Mouse (Mus musculus) intestine, embryonic 16.5 days (tissue): Measurements from ENCODE around the gene Triap1. TPM values are rescaled to one million over a fixed set of nuclear protein-coding genes. Genes with fewer than 3 reads are reported as not detected.
"Not testable (repeated sequence)": the region's sequence is repeated elsewhere in the genome, so short reads cannot be mapped to it uniquely, and the experiment has no call there.

ENCODE experiments used
- ATAC-seq: fragments of 200-750 bp; cut with Nextera tagmentation; 2 replicates; pipeline ENCODE4 v1.8.0; 2017; ENCODE audit warnings: moderate TSS enrichment, moderate library complexity
- H3K27ac ChIP-seq: fragments of 300-500 bp; sonication (generic); 2 replicates; pipeline ENCODE4 v1.5.1; 2014; ENCODE audit warnings: mild to moderate bottlenecking, low read length
- H3K27me3 ChIP-seq: fragments of 300-500 bp; sonication (generic); replicated peaks from 2 replicates; pipeline ENCODE4 v1.6.1; 2014; ENCODE audit warnings: low read length, control low read depth, mixed read lengths; ENCODE audit not compliant: control insufficient read depth, insufficient read depth
- H3K36me3 ChIP-seq: fragments of 300-500 bp; sonication (generic); 2 replicates; pipeline ENCODE4 v1.6.1; 2014; ENCODE audit warnings: low read length, control low read depth; ENCODE audit not compliant: control insufficient read depth, insufficient read depth
- H3K4me1 ChIP-seq: fragments of 300-500 bp; sonication (generic); 2 replicates; pipeline ENCODE4 v1.6.1; 2014; ENCODE audit warnings: low read length, control low read depth, mixed read lengths; ENCODE audit not compliant: control insufficient read depth, insufficient read depth
- H3K4me2 ChIP-seq: fragments of 300-500 bp; sonication (generic); 2 replicates; pipeline ENCODE4 v1.6.1; 2014; ENCODE audit warnings: low read depth, low read length, control low read depth
- H3K4me3 ChIP-seq: fragments of 300-500 bp; sonication (generic); 2 replicates; pipeline ENCODE4 v1.5.1; 2014; ENCODE audit warnings: mild to moderate bottlenecking, low read length
- H3K9ac ChIP-seq: fragments of 300-500 bp; sonication (generic); 2 replicates; pipeline ENCODE4 v1.6.1; 2014; ENCODE audit warnings: low read depth, low read length
- H3K9me3 ChIP-seq: fragments of 300-500 bp; sonication (generic); 2 replicates; pipeline ENCODE4 v1.6.1; 2016; ENCODE audit warnings: low read length, control low read depth; ENCODE audit not compliant: control insufficient read depth
- WGBS: fragments of 180-500 bp; shearing (Covaris S2); extraction: QIAGEN DNeasy Blood & Tissue Kit; methylation state at CpG from one replicate; pipeline ENCODE4 v1.1.7; 2014; 5-methylcytosine and 5-hydroxymethylcytosine counted together
- polyA plus RNA-seq: library from polyadenylated mRNA; unstranded; fragments of >200 nt; fragmentation: Nextera tagmentation; extraction: Ambion mirVana; gene quantifications from 2 replicates; pipeline ENCODE4 v1.2.1, GENCODE M21; 2015

Gene Triap1
- polyA plus RNA-seq, 1 experiment from 2014 or later, result 67.4 TPM

DNA sequence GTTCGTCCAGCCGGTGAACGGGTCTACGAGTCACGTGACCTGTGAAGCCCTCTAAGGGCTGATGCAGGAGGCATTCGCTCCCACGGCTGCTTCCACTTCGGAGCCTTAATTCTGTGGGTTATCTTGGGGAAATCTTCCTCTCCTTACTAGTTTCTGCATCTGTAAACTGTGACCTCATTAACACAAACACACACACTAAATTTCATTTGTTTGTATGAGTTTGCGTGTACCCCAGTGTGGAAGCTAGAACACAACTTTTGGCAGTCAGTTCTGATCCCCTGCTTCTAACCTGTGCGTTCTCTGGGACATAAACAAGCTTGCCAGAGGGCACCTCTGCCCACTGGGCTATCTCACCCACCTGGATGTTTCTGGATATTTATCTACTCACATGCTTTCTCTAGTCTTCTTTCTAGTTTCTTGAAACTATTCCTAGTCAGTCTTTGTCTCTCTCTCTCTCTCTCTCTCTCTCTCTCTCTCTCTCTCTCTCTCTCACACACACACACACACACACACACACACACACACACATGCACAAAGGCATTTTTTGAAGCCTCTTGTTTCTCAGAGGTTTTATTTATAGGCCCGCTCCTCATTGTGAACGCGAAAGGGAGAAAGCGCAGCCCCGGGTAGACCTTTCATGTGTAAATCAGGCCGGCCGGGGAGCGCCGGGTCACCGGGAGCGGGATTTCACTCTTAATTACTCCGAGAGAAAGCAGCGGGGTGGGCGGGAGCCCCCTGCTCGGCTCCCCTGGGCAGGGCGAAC is 32.6 kb downstream of the Triap1 start:
- H3K9ac ChIP-seq, result peak overlapping the region; percentile 50; the same call in 1 of the 2 replicates
- H3K4me3 ChIP-seq, result peak overlapping the region; percentile 26
- 25% methylated on average over 26 of the region's 26 CpGs for WGBS
- H3K27ac ChIP-seq, result no peak overlapping the region
- H3K4me1 ChIP-seq, result peaks cover 3% of the 10 kb centered on the region; the same call in 1 of the 2 replicates
- H3K4me2 ChIP-seq, result peak overlapping the region; percentile 49
- H3K27me3 ChIP-seq, result no peaks in the 10 kb centered on the region
- ATAC-seq, result no peak
- no peaks in the 10 kb centered on the region for H3K36me3 ChIP-seq
- no peaks in the 10 kb centered on the region for H3K9me3 ChIP-seq

DNA sequence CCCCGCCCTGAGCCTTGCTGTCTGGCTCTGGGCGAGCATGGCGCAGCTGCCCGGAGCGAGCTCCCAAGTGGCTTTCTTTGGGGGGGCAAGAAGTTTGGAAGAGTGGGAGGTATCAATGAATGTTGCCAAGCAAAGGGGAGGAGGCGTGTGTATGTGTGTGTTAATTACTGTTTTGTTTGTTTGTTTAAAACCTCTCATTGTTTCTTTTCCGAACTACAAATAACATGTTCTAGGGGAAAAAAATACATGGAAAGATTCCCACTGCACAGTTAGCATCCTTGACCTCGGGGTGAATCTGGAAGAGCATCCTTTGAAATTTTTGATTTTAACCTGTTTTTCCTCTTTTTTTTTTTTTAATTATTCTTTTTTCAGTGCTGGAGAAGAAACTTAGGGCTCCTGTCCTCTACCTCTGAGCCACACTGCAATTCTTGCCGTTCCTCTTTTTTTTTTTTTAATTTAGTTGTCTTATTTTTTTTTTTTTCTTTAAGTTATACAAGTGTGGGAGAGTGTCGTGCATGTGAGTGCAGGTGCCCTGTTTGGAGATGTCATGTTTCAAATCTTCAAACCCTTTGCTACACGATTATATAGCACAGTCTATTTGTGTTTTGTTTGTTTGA is 33.3 kb downstream of the Triap1 start:
- Histone ChIP-seq H3K4me3 (peak overlapping the region; percentile 26), H3K9me3 (no peaks in the 10 kb centered on the region), H3K27me3 (no peaks in the 10 kb centered on the region), H3K9ac (peak overlapping the region; percentile 50; the same call in 1 of the 2 replicates), H3K4me1 (peaks cover 3% of the 10 kb centered on the region; the same call in 1 of the 2 replicates), H3K36me3 (no peaks in the 10 kb centered on the region), H3K4me2 (peak overlapping the region; percentile 49), H3K27ac (no peak overlapping the region)
- 23% methylated on average over 11 of the region's 11 CpGs for WGBS
- no peak for ATAC-seq

DNA sequence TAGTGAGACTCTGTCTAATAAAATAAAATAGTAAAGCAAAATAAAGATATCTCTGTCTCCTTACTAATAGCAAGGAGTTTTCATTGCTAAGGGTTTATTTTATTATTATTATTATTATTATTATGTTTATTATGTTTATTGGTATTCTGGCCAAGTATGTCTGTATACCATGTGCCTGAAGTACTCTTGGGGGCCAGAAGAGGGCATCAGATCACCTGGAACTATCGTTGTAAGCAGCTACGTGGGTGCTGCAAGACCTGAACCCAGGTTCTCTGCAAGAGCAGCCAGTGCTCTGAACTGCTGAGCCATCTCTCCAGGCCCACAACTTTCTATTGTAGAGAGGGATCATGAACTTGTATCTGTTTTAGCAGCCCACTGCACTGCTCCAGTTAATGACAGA is 34.4 kb downstream of the Triap1 start:
- no peak overlapping the region for H3K27ac ChIP-seq
- H3K36me3 ChIP-seq, result no peaks in the 10 kb centered on the region
- no peaks in the 10 kb centered on the region for H3K9me3 ChIP-seq
- no peaks in the 10 kb centered on the region for H3K27me3 ChIP-seq
- ATAC-seq, result no peak
- 91% methylated on average over 2 of the region's 2 CpGs for WGBS
- H3K4me2 ChIP-seq, result no peak overlapping the region
- no peak overlapping the region for H3K4me3 ChIP-seq
- H3K9ac ChIP-seq, result no peak overlapping the region
- peaks cover 3% of the 10 kb centered on the region; the same call in 1 of the 2 replicates for H3K4me1 ChIP-seq

DNA sequence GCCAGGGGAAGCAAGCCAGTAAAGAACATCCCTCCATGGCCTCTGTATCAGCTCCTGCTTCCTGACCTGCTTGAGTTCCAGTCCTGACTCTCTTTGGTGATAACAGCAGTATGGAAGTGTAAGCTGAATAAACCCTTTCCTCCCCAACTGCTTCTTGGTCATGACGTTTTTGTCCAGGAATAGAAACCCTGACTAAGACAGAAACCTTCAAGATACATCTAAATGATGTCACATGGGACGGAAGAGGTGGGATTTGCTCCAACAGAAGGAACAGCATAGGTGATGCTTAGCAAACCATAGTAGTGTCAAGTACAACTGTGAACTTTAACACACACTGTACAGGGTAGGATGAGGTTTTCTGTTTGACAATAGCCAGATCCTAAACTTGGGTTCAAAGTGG is 37.9 kb downstream of the Triap1 start:
- 77% methylated on average over 2 of the region's 2 CpGs for WGBS
- ATAC-seq, H3K36me3 ChIP-seq, H3K4me3 ChIP-seq, H3K4me2 ChIP-seq, H3K9ac ChIP-seq, H3K9me3 ChIP-seq, H3K27me3 ChIP-seq, H3K4me1 ChIP-seq, H3K27ac ChIP-seq: not testable (repeated sequence)

DNA sequence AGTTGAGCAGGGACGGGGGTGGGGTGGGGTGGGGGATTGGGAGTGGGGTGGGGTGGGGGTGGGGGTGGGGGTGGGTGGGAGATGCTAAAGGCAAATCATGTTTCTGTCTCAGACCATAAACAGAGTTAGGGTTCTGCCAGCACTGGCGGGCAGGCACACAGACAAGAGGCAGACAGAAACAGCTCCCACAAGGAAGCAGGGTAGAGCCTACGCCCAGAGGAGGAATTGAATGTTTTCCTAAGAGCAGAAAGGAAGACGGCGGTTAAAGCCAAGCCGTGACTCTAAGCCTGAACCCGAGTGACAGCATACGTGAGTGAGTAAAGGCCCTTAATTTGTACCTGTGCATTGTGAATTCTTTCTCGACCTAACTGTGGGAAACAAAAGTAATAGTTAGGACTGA is 50.9 kb downstream of the Triap1 start:
- Histone ChIP-seq H3K36me3 (no peaks in the 10 kb centered on the region), H3K27me3 (no peaks in the 10 kb centered on the region), H3K9ac (no peak overlapping the region), H3K4me3 (no peak overlapping the region), H3K9me3 (no peaks in the 10 kb centered on the region), H3K4me2 (no peak overlapping the region), H3K4me1 (peaks cover 5% of the 10 kb centered on the region), H3K27ac (no peak overlapping the region)
- 18% methylated on average over 9 of the region's 9 CpGs for WGBS
- no peak for ATAC-seq

DNA sequence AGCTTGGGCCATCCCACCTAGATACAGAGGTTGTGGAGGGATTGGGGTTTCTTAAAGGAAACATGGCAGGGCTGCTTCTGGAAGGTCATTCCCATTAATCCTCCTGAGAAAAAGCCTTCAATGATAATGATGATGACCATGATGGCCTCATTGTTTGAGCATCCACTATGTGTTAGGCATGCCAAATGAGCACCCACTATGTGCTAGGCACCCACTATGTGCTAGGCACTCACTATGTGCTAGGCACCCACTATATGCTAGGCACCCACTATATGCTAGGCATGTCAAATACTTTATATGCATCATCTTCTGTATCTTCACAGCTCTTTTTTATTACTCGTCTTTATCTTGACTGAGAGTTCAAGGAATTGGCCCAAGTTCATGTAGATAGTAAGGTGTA is 51.9 kb downstream of the Triap1 start:
- peaks cover 5% of the 10 kb centered on the region for H3K4me1 ChIP-seq
- no peak overlapping the region for H3K4me3 ChIP-seq
- no peak overlapping the region for H3K4me2 ChIP-seq
- H3K27me3 ChIP-seq, result no peaks in the 10 kb centered on the region
- H3K36me3 ChIP-seq, result no peaks in the 10 kb centered on the region
- no peak overlapping the region for H3K9ac ChIP-seq
- H3K9me3 ChIP-seq, result no peaks in the 10 kb centered on the region
- ATAC-seq, result no peak
- no peak overlapping the region for H3K27ac ChIP-seq
- 87% methylated on average over 1 of the region's 1 CpGs for WGBS

Other genes starting within 250 kb of the Triap1 start
- gene Gm10401, start 242.9 kb upstream of the Triap1 start, polyA plus RNA-seq, result 17.6 and 22.0 TPM in 2 replicates
- 150 and 162 TPM in 2 replicates for gene Acads, start 221.9 kb upstream of the Triap1 start, polyA plus RNA-seq
- 22.1 and 23.2 TPM in 2 replicates for gene Unc119b, start 206.2 kb upstream of the Triap1 start, polyA plus RNA-seq
- 68.5 and 82.4 TPM in 2 replicates for gene Mlec, start 183.0 kb upstream of the Triap1 start, polyA plus RNA-seq
- gene Cabp1, start 146.8 kb upstream of the Triap1 start, polyA plus RNA-seq, result 0.80 and 1.2 TPM in 2 replicates
- 124 and 141 TPM in 2 replicates for gene Pop5, start 105.4 kb upstream of the Triap1 start, polyA plus RNA-seq
- 90.4 and 92.6 TPM in 2 replicates for gene Rnf10, start 68.3 kb upstream of the Triap1 start, polyA plus RNA-seq
- 64.2 and 72.9 TPM in 2 replicates for gene Coq5, start 61.6 kb upstream of the Triap1 start, polyA plus RNA-seq
- gene Dynll1, start 40.2 kb upstream of the Triap1 start, polyA plus RNA-seq, result 1,024 and 1,116 TPM in 2 replicates
- 67.9 and 121 TPM in 2 replicates for gene Srsf9, start 14.0 kb upstream of the Triap1 start, polyA plus RNA-seq
- 23.4 and 23.9 TPM in 2 replicates for gene Gatc, start within 50 bp of the Triap1 start, polyA plus RNA-seq
- gene Cox6a1, start 7.8 kb downstream of the Triap1 start, polyA plus RNA-seq, result 1,462 and 1,500 TPM in 2 replicates
- 3.0 and 4.5 TPM in 2 replicates for gene Msi1, start 88.4 kb downstream of the Triap1 start, polyA plus RNA-seq
- gene Pla2g1b, start 125.0 kb downstream of the Triap1 start, polyA plus RNA-seq, result 1.2 and 1.3 TPM in 2 replicates
- gene Sirt4, start 143.5 kb downstream of the Triap1 start, polyA plus RNA-seq, result 20.4 and 23.1 TPM in 2 replicates
- gene Pxn, start 165.5 kb downstream of the Triap1 start, polyA plus RNA-seq, result 71.9 and 88.2 TPM in 2 replicates
- 1,506 and 1,615 TPM in 2 replicates for gene Rplp0, start 218.2 kb downstream of the Triap1 start, polyA plus RNA-seq
- 25.5 and 26.3 TPM in 2 replicates for gene Gcn1l1, start 224.0 kb downstream of the Triap1 start, polyA plus RNA-seq